Mouse (Mus musculus): ENCODE measurements around the gene Acly. TPM values are rescaled to one million over a fixed set of nuclear protein-coding genes. Genes with fewer than 3 reads are reported as not detected.

Acly gene
- polyA plus RNA-seq, 1 experiment from 2014 or later = 394 TPM

DNA sequence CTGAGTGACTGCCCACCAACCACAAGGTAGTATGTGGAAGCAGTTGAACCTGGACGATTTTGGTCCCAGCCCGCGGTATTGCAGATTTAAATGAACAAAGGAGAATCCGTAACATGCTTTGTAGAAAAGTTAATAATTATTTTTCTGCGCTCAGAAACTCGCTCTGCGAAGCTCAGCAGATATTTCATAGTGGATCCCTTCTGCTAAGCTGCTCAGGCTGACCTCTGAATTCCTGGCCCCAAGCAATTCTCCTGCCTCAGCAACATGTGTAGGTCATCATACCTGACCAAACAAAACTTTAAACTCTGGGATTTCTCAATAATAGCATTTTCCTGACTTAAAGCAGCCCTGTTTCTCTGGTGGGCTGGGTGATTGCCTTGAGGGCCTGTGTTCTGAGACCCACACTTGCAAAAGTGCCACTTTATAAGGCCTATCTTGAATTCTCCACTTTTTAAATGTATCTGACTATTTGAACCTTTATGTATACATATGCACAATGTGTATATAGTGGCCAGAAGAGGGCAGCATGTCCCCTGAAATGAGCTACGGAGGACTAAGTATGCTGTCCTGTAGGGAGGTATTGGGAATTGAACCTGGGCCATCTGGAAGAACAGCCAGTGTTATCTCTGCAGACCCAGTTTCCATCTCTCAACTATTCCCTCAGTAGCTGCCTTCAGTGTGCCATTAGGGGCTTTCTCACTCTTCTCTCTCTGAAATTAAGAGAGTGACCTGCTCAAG is 41.8 kb downstream of the Acly start:
- WGBS = 89% methylated on average over 8 of the region's 8 CpGs
- no peak overlapping the region for H3K27ac ChIP-seq (ENCODE audit: low read depth, low read length)
- peaks cover 23% of the 10 kb centered on the region for H3K36me3 ChIP-seq (ENCODE audit: control insufficient read depth, insufficient read depth, low read length)
- no peak overlapping the region for H3K9ac ChIP-seq (ENCODE audit: low read length)
- DNase-seq (ENCODE audit: low spot score) (no peak), ATAC-seq (ENCODE audit: insufficient read depth, low FRiP score, low TSS enrichment) (no peak)
- no peak overlapping the region for H3K4me2 ChIP-seq (ENCODE audit: low read depth)
- no peak overlapping the region for H3K4me3 ChIP-seq (ENCODE audit: low read depth, low read length)
- H3K4me1 ChIP-seq (ENCODE audit: control insufficient read depth, insufficient read depth, low read length) = no peaks in the 10 kb centered on the region
- H3K27me3 ChIP-seq (ENCODE audit: control insufficient read depth, insufficient read depth, low read length) = no peaks in the 10 kb centered on the region
- no peaks in the 10 kb centered on the region for H3K9me3 ChIP-seq (ENCODE audit: control insufficient read depth, low read length)

DNA sequence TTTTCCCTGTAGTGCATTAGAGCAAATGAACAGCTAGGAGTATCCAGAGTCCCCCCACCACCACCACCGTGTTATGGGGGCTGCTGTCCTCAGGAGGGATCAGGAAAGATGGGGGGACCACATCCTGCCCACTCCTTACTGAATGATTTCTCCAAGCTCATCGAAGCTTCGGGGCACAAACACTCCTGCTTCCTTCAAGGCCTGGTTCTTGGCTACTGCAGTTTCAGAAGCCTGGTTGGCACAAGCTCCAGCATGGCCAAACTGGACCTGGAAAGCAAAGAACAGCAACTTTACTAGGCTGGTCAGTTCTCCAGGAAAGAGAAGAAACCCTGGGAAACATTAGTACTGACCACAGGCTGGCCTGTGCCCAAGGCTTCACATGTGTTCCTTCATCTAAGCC is 43.3 kb downstream of the Acly start:
- DNase-seq (ENCODE audit: low spot score) (no peak), ATAC-seq (ENCODE audit: insufficient read depth, low FRiP score, low TSS enrichment) (no peak)
- WGBS = 93% methylated on average over 3 of the region's 3 CpGs
- Histone ChIP-seq H3K4me2 (ENCODE audit: low read depth) (no peak overlapping the region), H3K27ac (ENCODE audit: low read depth, low read length) (no peak overlapping the region), H3K36me3 (ENCODE audit: control insufficient read depth, insufficient read depth, low read length) (peaks cover 31% of the 10 kb centered on the region), H3K27me3 (ENCODE audit: control insufficient read depth, insufficient read depth, low read length) (no peaks in the 10 kb centered on the region), H3K9me3 (ENCODE audit: control insufficient read depth, low read length) (no peaks in the 10 kb centered on the region), H3K4me1 (ENCODE audit: control insufficient read depth, insufficient read depth, low read length) (no peaks in the 10 kb centered on the region), H3K9ac (ENCODE audit: low read length) (no peak overlapping the region), H3K4me3 (ENCODE audit: low read depth, low read length) (no peak overlapping the region)

GRCm38 (mm10) chr11:100479152-100479551 is 48.6 kb downstream of the Acly start:
- Histone ChIP-seq H3K27ac (ENCODE audit: low read depth, low read length) (no peak overlapping the region), H3K27me3 (ENCODE audit: control insufficient read depth, insufficient read depth, low read length) (no peaks in the 10 kb centered on the region), H3K4me2 (ENCODE audit: low read depth) (no peak overlapping the region), H3K4me1 (ENCODE audit: control insufficient read depth, insufficient read depth, low read length) (no peaks in the 10 kb centered on the region), H3K9ac (ENCODE audit: low read length) (no peak overlapping the region), H3K4me3 (ENCODE audit: low read depth, low read length) (no peak overlapping the region), H3K36me3 (ENCODE audit: control insufficient read depth, insufficient read depth, low read length) (peaks cover 22% of the 10 kb centered on the region), H3K9me3 (ENCODE audit: control insufficient read depth, low read length) (no peaks in the 10 kb centered on the region)
- 93% methylated on average over 7 of the region's 7 CpGs for WGBS
- ATAC-seq (ENCODE audit: insufficient read depth, low FRiP score, low TSS enrichment) (no peak), DNase-seq (ENCODE audit: low spot score) (no peak)

- no peak overlapping the region for H3K4me2 ChIP-seq (ENCODE audit: low read depth)
- DNase-seq (ENCODE audit: low spot score) (no peak), ATAC-seq (ENCODE audit: insufficient read depth, low FRiP score, low TSS enrichment) (no peak)
- no peak overlapping the region for H3K4me3 ChIP-seq (ENCODE audit: low read depth, low read length)
- no peak overlapping the region for H3K27ac ChIP-seq (ENCODE audit: low read depth, low read length)
- H3K9me3 ChIP-seq (ENCODE audit: control insufficient read depth, low read length) = no peaks in the 10 kb centered on the region
- no peak overlapping the region for H3K9ac ChIP-seq (ENCODE audit: low read length)
- WGBS = 95% methylated on average over 5 of the region's 5 CpGs
- H3K4me1 ChIP-seq (ENCODE audit: control insufficient read depth, insufficient read depth, low read length) = peaks cover 1% of the 10 kb centered on the region
- H3K27me3 ChIP-seq (ENCODE audit: control insufficient read depth, insufficient read depth, low read length) = no peaks in the 10 kb centered on the region
- peaks cover 17% of the 10 kb centered on the region for H3K36me3 ChIP-seq (ENCODE audit: control insufficient read depth, insufficient read depth, low read length)
Observed at GRCm38 (mm10) chr11:100476281-100476680, 51.5 kb downstream of the Acly start.

DNA sequence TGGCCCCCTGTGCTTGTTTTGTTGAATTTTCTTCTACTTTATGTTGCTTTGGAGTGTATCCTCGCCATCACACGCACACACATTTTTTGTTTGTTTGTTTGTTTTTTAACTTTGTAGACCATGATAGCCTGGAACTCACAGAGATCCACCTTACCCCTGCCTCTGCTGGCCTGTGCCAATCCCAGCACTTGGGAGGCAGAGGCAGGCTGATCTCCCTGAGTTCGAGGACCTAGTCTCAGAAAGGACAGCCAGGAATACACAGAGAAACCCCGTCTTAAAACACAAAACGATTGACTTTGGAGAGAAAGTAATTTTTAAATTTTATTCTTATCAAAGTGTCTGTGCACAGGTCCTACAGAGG is 54.9 kb downstream of the Acly start:
- ATAC-seq (ENCODE audit: insufficient read depth, low FRiP score, low TSS enrichment) (peak; percentile 43; the same call in 1 of the 2 replicates), DNase-seq (ENCODE audit: low spot score) (no peak)
- H3K4me3 ChIP-seq (ENCODE audit: low read depth, low read length) = no peak overlapping the region
- WGBS = 33% methylated on average over 5 of the region's 5 CpGs
- H3K27me3 ChIP-seq (ENCODE audit: control insufficient read depth, insufficient read depth, low read length) = no peaks in the 10 kb centered on the region
- no peak overlapping the region for H3K27ac ChIP-seq (ENCODE audit: low read depth, low read length)
- H3K9ac ChIP-seq (ENCODE audit: low read length) = no peak overlapping the region
- 0 out of 2 replicates have a peak, but pooled peaks cover 3% of the 10 kb centered on the region for H3K36me3 ChIP-seq (ENCODE audit: control insufficient read depth, insufficient read depth, low read length)
- H3K4me1 ChIP-seq (ENCODE audit: control insufficient read depth, insufficient read depth, low read length) = peaks cover 11% of the 10 kb centered on the region
- H3K9me3 ChIP-seq (ENCODE audit: control insufficient read depth, low read length) = no peaks in the 10 kb centered on the region
- H3K4me2 ChIP-seq (ENCODE audit: low read depth) = no peak overlapping the region

- H3K9me3 ChIP-seq (ENCODE audit: control insufficient read depth, low read length) = no peaks in the 10 kb centered on the region
- peaks cover 11% of the 10 kb centered on the region for H3K4me1 ChIP-seq (ENCODE audit: control insufficient read depth, insufficient read depth, low read length)
- under 1% methylated on average over 83 of the region's 83 CpGs for WGBS
- H3K27ac ChIP-seq (ENCODE audit: low read depth, low read length) = peak within 1 kb of the TSS; percentile 58
- peak within 1 kb of the TSS; percentile 96 for H3K9ac ChIP-seq (ENCODE audit: low read length)
- H3K36me3 ChIP-seq (ENCODE audit: control insufficient read depth, insufficient read depth, low read length) = 0 out of 2 replicates have a peak, but pooled peaks cover 3% of the 10 kb centered on the region
- ATAC-seq (ENCODE audit: insufficient read depth, low FRiP score, low TSS enrichment) (peak; percentile 87), DNase-seq (ENCODE audit: low spot score) (peak; percentile 95)
- peak within 1 kb of the TSS; percentile 93 for H3K4me2 ChIP-seq (ENCODE audit: low read depth)
- H3K4me3 ChIP-seq (ENCODE audit: low read depth, low read length) = peak within 1 kb of the TSS; percentile 96
- H3K27me3 ChIP-seq (ENCODE audit: control insufficient read depth, insufficient read depth, low read length) = no peaks in the 10 kb centered on the region
Observed at GRCm38 (mm10) chr11:100472197-100472934, 55.4 kb downstream of the Acly start, which contains the start of gene Klhl11. TSS of gene Klhl11 (minus strand) at chr11:100472741.

GRCm38 (mm10) chr11:100471352-100472196 is 56.2 kb downstream of the Acly start:
- DNase-seq (ENCODE audit: low spot score) (no peak), ATAC-seq (ENCODE audit: insufficient read depth, low FRiP score, low TSS enrichment) (no peak)
- peak overlapping the region; percentile 93 for H3K4me2 ChIP-seq (ENCODE audit: low read depth)
- H3K27me3 ChIP-seq (ENCODE audit: control insufficient read depth, insufficient read depth, low read length) = no peaks in the 10 kb centered on the region
- H3K4me3 ChIP-seq (ENCODE audit: low read depth, low read length) = peak overlapping the region; percentile 96
- peak overlapping the region; percentile 96 for H3K9ac ChIP-seq (ENCODE audit: low read length)
- no peaks in the 10 kb centered on the region for H3K9me3 ChIP-seq (ENCODE audit: control insufficient read depth, low read length)
- WGBS = 6% methylated on average over 30 of the region's 30 CpGs
- peaks cover 11% of the 10 kb centered on the region for H3K4me1 ChIP-seq (ENCODE audit: control insufficient read depth, insufficient read depth, low read length)
- H3K27ac ChIP-seq (ENCODE audit: low read depth, low read length) = peak overlapping the region; percentile 58; the same call in 1 of the 2 replicates
- peaks cover 3% of the 10 kb centered on the region; the same call in 1 of the 2 replicates for H3K36me3 ChIP-seq (ENCODE audit: control insufficient read depth, insufficient read depth, low read length)

DNA sequence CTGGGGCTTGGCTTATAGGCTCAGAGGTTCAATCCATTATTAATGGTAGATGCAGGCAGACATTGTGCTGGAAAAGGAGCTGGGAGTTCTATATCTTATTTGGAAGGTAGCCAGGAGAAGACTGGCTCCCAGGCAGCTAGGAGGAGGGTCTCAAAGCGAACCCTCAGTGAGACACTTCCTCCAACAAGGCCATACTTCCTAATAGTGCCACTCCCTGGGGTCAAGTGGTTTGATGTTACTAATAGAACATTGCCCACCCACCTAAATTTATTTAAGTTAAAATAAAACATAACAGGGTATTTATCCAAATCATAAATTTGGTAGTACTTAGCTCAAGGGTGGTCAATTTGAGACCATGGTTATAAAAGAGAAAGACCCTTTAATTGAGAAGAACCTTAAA is 62.0 kb downstream of the Acly start:
- no peaks in the 10 kb centered on the region for H3K27me3 ChIP-seq (ENCODE audit: control insufficient read depth, insufficient read depth, low read length)
- 84% methylated on average over 1 of the region's 1 CpGs for WGBS
- peaks cover 6% of the 10 kb centered on the region for H3K4me1 ChIP-seq (ENCODE audit: control insufficient read depth, insufficient read depth, low read length)
- no peaks in the 10 kb centered on the region for H3K9me3 ChIP-seq (ENCODE audit: control insufficient read depth, low read length)
- DNase-seq (ENCODE audit: low spot score) = no peak
- no peak overlapping the region for H3K4me2 ChIP-seq (ENCODE audit: low read depth)
- H3K4me3 ChIP-seq (ENCODE audit: low read depth, low read length) = no peak overlapping the region
- no peak overlapping the region for H3K27ac ChIP-seq (ENCODE audit: low read depth, low read length)
- peaks cover 7% of the 10 kb centered on the region for H3K36me3 ChIP-seq (ENCODE audit: control insufficient read depth, insufficient read depth, low read length)
- H3K9ac ChIP-seq (ENCODE audit: low read length) = no peak overlapping the region
- ATAC-seq (ENCODE audit: insufficient read depth, low FRiP score, low TSS enrichment) = no peak
